16 mouse cellular contexts compared by ENCODE assay signal in genomic region chr17:79977154-79977571, GRCm38 (mm10).
DNase-seq lines count a peak whose midpoint lies in the region; ATAC-seq and TF ChIP-seq lines count a peak whose summit lies in the region.
"Had no signal": no experiment of that assay in that cellular context is flagged by ENCODE, and none has a peak within 500 bp of the region (broad histone marks: within the 10 kb centered on the region; RNA-seq: fewer than 3 reads in every experiment).

No protein-coding gene starts in this region.

- no peak for TF ChIP-seq EP300 in lung, postnatal 0 days (IDR thresholded peaks at IDR 0.05)

- no peak overlapping the region for H3K4me3 ChIP-seq in forebrain, postnatal 0 days (ENCODE audit: low read depth, low read length)
- H3K4me3 ChIP-seq in forebrain, embryonic 10.5 days: no peak overlapping the region
- no peak overlapping the region for H3K4me3 ChIP-seq in lung, postnatal 0 days (ENCODE audit: low read depth, low read length)
- H3K4me3 ChIP-seq in myocyte: no peak overlapping the region
- H3K4me3 ChIP-seq in heart, embryonic 11.5 days (ENCODE audit: low read depth, low read length): no peak overlapping the region
- H3K4me3 ChIP-seq: forebrain, embryonic 12.5 days; heart, adult 2 months; liver, embryonic 13.5 days; midbrain, embryonic 10.5 days had no signal

- DNase-seq in forebrain, postnatal 0 days: peak; percentile 47
- no peak for DNase-seq in forebrain, embryonic 10.5 days (ENCODE audit: extremely low spot score, low spot score)
- DNase-seq in lung, postnatal 0 days (ENCODE audit: low spot score): peak; percentile 34
- DNase-seq in lung, postnatal 36 days: no peak
- DNase-seq in gastrocnemius, adult 8-10 months (ENCODE audit: low spot score in 2 of 2): peak; percentile 48 to 54
- no peak for DNase-seq in Muller cell, postnatal 12 days (ENCODE audit: inconsistent ontology term)
- DNase-seq: adrenal gland, adult 8-10 months; B cell, adult 2 months; heart, adult 2 months; kidney, adult 18-20 months; liver, embryonic 13.5 days; spleen, adult 18-20 months had no signal

- H3K4me2 ChIP-seq in forebrain, postnatal 0 days (ENCODE audit: low read depth): no peak overlapping the region
- H3K4me2 ChIP-seq in lung, postnatal 0 days (replicated peaks; ENCODE audit: low read depth, low read length): no peak overlapping the region
- peak overlapping the region; percentile 60 for H3K4me2 ChIP-seq in myocyte (ENCODE audit: low read depth)
- H3K4me2 ChIP-seq in heart, embryonic 11.5 days: no peak overlapping the region

- ATAC-seq in forebrain, postnatal 0 days: no peak
- ATAC-seq in lung, postnatal 0 days: peak; percentile 30; the same call in 1 of the 2 replicates
- ATAC-seq in heart, embryonic 11.5 days (replicated peaks; ENCODE audit: insufficient number of reproducible peaks, low FRiP score, low TSS enrichment): no peak

- TF ChIP-seq POLR2A in myocyte (IDR thresholded peaks at IDR 0.05; ENCODE audit: insufficient read length, low read depth): no peak

- TF ChIP-seq CTCF in forebrain, postnatal 0 days (IDR thresholded peaks at IDR 0.05; ENCODE audit: low read depth): no peak
- no peak for TF ChIP-seq CTCF in lung, postnatal 0 days (IDR thresholded peaks at IDR 0.05)

- WGBS in forebrain, postnatal 0 days: 45% methylated on average over 3 of the region's 3 CpGs
- 77% methylated on average over 3 of the region's 3 CpGs for WGBS in forebrain, embryonic 10.5 days
- WGBS in lung, postnatal 0 days: 49% methylated on average over 3 of the region's 3 CpGs
- WGBS in heart, embryonic 11.5 days (ENCODE audit: insufficient replicate concordance): 71% methylated on average over 3 of the region's 3 CpGs

- H3K9me3 ChIP-seq in forebrain, postnatal 0 days (ENCODE audit: low read length): no peaks in the 10 kb centered on the region
- no peaks in the 10 kb centered on the region for H3K9me3 ChIP-seq in forebrain, embryonic 10.5 days
- H3K9me3 ChIP-seq in lung, postnatal 0 days (ENCODE audit: low read length): no peaks in the 10 kb centered on the region
- H3K9me3 ChIP-seq in heart, embryonic 11.5 days (replicated peaks; ENCODE audit: control insufficient read depth, low read length): no peaks in the 10 kb centered on the region
- H3K9me3 ChIP-seq: forebrain, embryonic 12.5 days; liver, embryonic 13.5 days; midbrain, embryonic 10.5 days had no signal

- no peaks in the 10 kb centered on the region for H3K27me3 ChIP-seq in forebrain, postnatal 0 days (ENCODE audit: insufficient read depth, low read length)
- peaks cover 25% of the 10 kb centered on the region for H3K27me3 ChIP-seq in forebrain, embryonic 10.5 days (ENCODE audit: poor library complexity, severe bottlenecking)
- no peaks in the 10 kb centered on the region for H3K27me3 ChIP-seq in lung, postnatal 0 days (replicated peaks; ENCODE audit: insufficient read depth, low read length)
- H3K27me3 ChIP-seq in myocyte (ENCODE audit: control insufficient read depth, insufficient read depth, insufficient read length): no peaks in the 10 kb centered on the region
- no peaks in the 10 kb centered on the region for H3K27me3 ChIP-seq in heart, embryonic 11.5 days (ENCODE audit: control insufficient read depth, insufficient read depth, low read length)
- H3K27me3 ChIP-seq: liver, embryonic 13.5 days had no signal

- no peaks in the 10 kb centered on the region for H3K36me3 ChIP-seq in forebrain, postnatal 0 days (ENCODE audit: insufficient read depth)
- no peaks in the 10 kb centered on the region for H3K36me3 ChIP-seq in forebrain, embryonic 10.5 days (replicated peaks)
- no peaks in the 10 kb centered on the region for H3K36me3 ChIP-seq in lung, postnatal 0 days (ENCODE audit: insufficient read depth, low read length)
- no peaks in the 10 kb centered on the region for H3K36me3 ChIP-seq in myocyte (ENCODE audit: control insufficient read depth, insufficient read depth)
- no peaks in the 10 kb centered on the region for H3K36me3 ChIP-seq in heart, embryonic 11.5 days (ENCODE audit: control insufficient read depth, insufficient read depth, low read length)
- H3K36me3 ChIP-seq: forebrain, embryonic 12.5 days; liver, embryonic 13.5 days; midbrain, embryonic 10.5 days had no signal

- H3K79me2 ChIP-seq in myocyte (ENCODE audit: control insufficient read depth, insufficient read depth): no peaks in the 10 kb centered on the region

- H3ac ChIP-seq in myocyte (ENCODE audit: control insufficient read depth, insufficient read length): no peak overlapping the region

- H3K4me1 ChIP-seq in forebrain, postnatal 0 days (ENCODE audit: insufficient read depth): no peaks in the 10 kb centered on the region
- H3K4me1 ChIP-seq in forebrain, embryonic 10.5 days: peaks cover 40% of the 10 kb centered on the region
- H3K4me1 ChIP-seq in lung, postnatal 0 days (ENCODE audit: insufficient read depth, low read depth, low read length): peaks cover 3% of the 10 kb centered on the region; the same call in 1 of the 2 replicates
- H3K4me1 ChIP-seq in heart, embryonic 11.5 days (ENCODE audit: control insufficient read depth, insufficient read depth, low read length): peaks cover 11% of the 10 kb centered on the region

- H3K27ac ChIP-seq in forebrain, postnatal 0 days (ENCODE audit: low read depth, low read length): no peak overlapping the region
- H3K27ac ChIP-seq in forebrain, embryonic 10.5 days: no peak overlapping the region
- H3K27ac ChIP-seq in lung, postnatal 0 days (ENCODE audit: low read length): no peak overlapping the region
- no peak overlapping the region for H3K27ac ChIP-seq in heart, embryonic 11.5 days (ENCODE audit: low read depth, low read length)
- H3K27ac ChIP-seq: forebrain, embryonic 12.5 days; heart, adult 2 months; liver, embryonic 13.5 days; midbrain, embryonic 10.5 days had no signal

- H3K9ac ChIP-seq in forebrain, postnatal 0 days: no peak overlapping the region
- no peak overlapping the region for H3K9ac ChIP-seq in lung, postnatal 0 days (replicated peaks; ENCODE audit: low read depth)
- no peak overlapping the region for H3K9ac ChIP-seq in heart, embryonic 11.5 days (ENCODE audit: low read depth, low read length)
- H3K9ac ChIP-seq: forebrain, embryonic 12.5 days; liver, embryonic 13.5 days had no signal

TF ChIP-seq in myocyte, 11 proteins besides CTCF, POLR2A, EP300 and RAD21:
- TF ChIP-seq MYOG (IDR thresholded peaks at IDR 0.05; ENCODE audit: control insufficient read depth in 1 of 3, insufficient read depth in 1 of 3, insufficient read length in 2 of 3, low read depth in 2 of 3) (peak in 2 of 3 experiments; percentile 17 to 24), MYOD1 (IDR thresholded peaks at IDR 0.05; ENCODE audit: control insufficient read depth in 1 of 3, insufficient read length in 2 of 3, low read depth in 2 of 3) (peak; percentile 72 to 84 (median 77)), TCF12 (IDR thresholded peaks at IDR 0.05; ENCODE audit: insufficient read depth, poor library complexity, severe bottlenecking) (no peak)
TF ChIP-seq in myocyte: peak in this region for 2.

Comparison
In these comparisons a context has a peak if more than half of its experiments do, and no peak if none do; other contexts are left out.
1. DNase-seq: peak in forebrain, postnatal 0 days (single experiment), lung, postnatal 0 days (single experiment) and gastrocnemius, adult 8-10 months (2 of 2); none in forebrain, embryonic 10.5 days (single experiment), lung, postnatal 36 days (single experiment) and Muller cell, postnatal 12 days (single experiment).